Mouse (Mus musculus): ENCODE data around the gene Tex2. TPM values are rescaled to one million over a fixed set of nuclear protein-coding genes. Genes with fewer than 3 reads are reported as not detected.

The Tex2 gene
- polyA plus RNA-seq, 1 experiment: 9.2 TPM

- H3K4me1 ChIP-seq (ENCODE audit: control insufficient read depth, insufficient read depth, low read length): no peaks in the 10 kb centered on the region; the same call in 1 of the 2 replicates
- no peak overlapping the region for H3K27ac ChIP-seq (ENCODE audit: control insufficient read depth, insufficient read depth, low read depth, low read length, poor library complexity)
- H3K4me3 ChIP-seq (replicated peaks; ENCODE audit: control insufficient read depth, low read depth, low read length): peak overlapping the region; percentile 33
- WGBS: 4% methylated on average over 16 of the region's 16 CpGs
- TF ChIP-seq CTCF (IDR thresholded peaks at IDR 0.05; ENCODE audit: control insufficient read depth, insufficient read depth, low read length): no peak
- no peak for TF ChIP-seq POLR2A (IDR thresholded peaks at IDR 0.05; ENCODE audit: borderline replicate concordance, control insufficient read depth, low read depth, low read length)
Measured at GRCm38 (mm10) chr11:106486042-106486865, 127.0 kb downstream of the Tex2 start.

DNA sequence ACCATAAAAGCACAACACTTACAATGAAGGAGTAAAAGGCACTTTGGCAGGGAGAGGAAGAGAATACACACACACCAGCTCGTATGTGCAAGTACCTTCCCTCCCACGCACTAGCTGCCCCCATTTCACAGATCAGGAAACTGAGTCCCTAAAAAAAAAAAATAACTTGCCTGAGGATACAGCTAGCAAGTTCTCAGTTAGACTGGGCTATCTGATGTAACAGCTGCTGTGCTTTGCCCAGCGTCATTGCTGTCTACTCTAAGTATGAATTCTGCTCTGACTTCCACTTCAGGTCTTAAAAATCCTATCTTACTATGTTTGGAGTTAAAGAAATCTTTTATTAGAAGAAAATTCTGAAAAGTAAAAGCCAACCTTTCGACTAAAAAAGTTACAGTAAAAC lies 127.6 kb downstream of the Tex2 start:
- Histone ChIP-seq H3K4me1 (ENCODE audit: control insufficient read depth, insufficient read depth, low read length) (no peaks in the 10 kb centered on the region; the same call in 1 of the 2 replicates), H3K4me3 (replicated peaks; ENCODE audit: control insufficient read depth, low read depth, low read length) (no peak overlapping the region), H3K27ac (ENCODE audit: control insufficient read depth, insufficient read depth, low read depth, low read length, poor library complexity) (no peak overlapping the region)
- WGBS: 21% methylated on average over 4 of the region's 4 CpGs
- TF ChIP-seq POLR2A (IDR thresholded peaks at IDR 0.05; ENCODE audit: borderline replicate concordance, control insufficient read depth, low read depth, low read length) (no peak), CTCF (IDR thresholded peaks at IDR 0.05; ENCODE audit: control insufficient read depth, insufficient read depth, low read length) (no peak)

- H3K4me1 ChIP-seq (ENCODE audit: control insufficient read depth, insufficient read depth, low read length): peaks cover 2% of the 10 kb centered on the region; the same call in 1 of the 2 replicates
- 57% methylated on average over 4 of the region's 4 CpGs for WGBS
- no peak for TF ChIP-seq POLR2A (IDR thresholded peaks at IDR 0.05; ENCODE audit: borderline replicate concordance, control insufficient read depth, low read depth, low read length)
- no peak for TF ChIP-seq CTCF (IDR thresholded peaks at IDR 0.05; ENCODE audit: control insufficient read depth, insufficient read depth, low read length)
- no peak overlapping the region for H3K27ac ChIP-seq (ENCODE audit: control insufficient read depth, insufficient read depth, low read depth, low read length, poor library complexity)
- no peak overlapping the region for H3K4me3 ChIP-seq (replicated peaks; ENCODE audit: control insufficient read depth, low read depth, low read length)
Measured at GRCm38 (mm10) chr11:106484875-106485274, 128.3 kb downstream of the Tex2 start.

- no peak overlapping the region for H3K4me3 ChIP-seq (replicated peaks; ENCODE audit: control insufficient read depth, low read depth, low read length)
- no peak overlapping the region for H3K27ac ChIP-seq (ENCODE audit: control insufficient read depth, insufficient read depth, low read depth, low read length, poor library complexity)
- 34% methylated on average over 8 of the region's 8 CpGs for WGBS
- no peak for TF ChIP-seq POLR2A (IDR thresholded peaks at IDR 0.05; ENCODE audit: borderline replicate concordance, control insufficient read depth, low read depth, low read length)
- no peak for TF ChIP-seq CTCF (IDR thresholded peaks at IDR 0.05; ENCODE audit: control insufficient read depth, insufficient read depth, low read length)
- H3K4me1 ChIP-seq (ENCODE audit: control insufficient read depth, insufficient read depth, low read length): peaks cover 2% of the 10 kb centered on the region; the same call in 1 of the 2 replicates
Measured at GRCm38 (mm10) chr11:106482867-106483266, 130.4 kb downstream of the Tex2 start.

GRCm38 (mm10) chr11:106481651-106482050 lies 131.6 kb downstream of the Tex2 start:
- peaks cover 2% of the 10 kb centered on the region; the same call in 1 of the 2 replicates for H3K4me1 ChIP-seq (ENCODE audit: control insufficient read depth, insufficient read depth, low read length)
- WGBS: 14% methylated on average over 4 of the region's 4 CpGs
- no peak overlapping the region for H3K4me3 ChIP-seq (replicated peaks; ENCODE audit: control insufficient read depth, low read depth, low read length)
- no peak overlapping the region for H3K27ac ChIP-seq (ENCODE audit: control insufficient read depth, insufficient read depth, low read depth, low read length, poor library complexity)
- TF ChIP-seq POLR2A (IDR thresholded peaks at IDR 0.05; ENCODE audit: borderline replicate concordance, control insufficient read depth, low read depth, low read length) (no peak), CTCF (IDR thresholded peaks at IDR 0.05; ENCODE audit: control insufficient read depth, insufficient read depth, low read length) (no peak)

GRCm38 (mm10) chr11:106480530-106480885 lies 132.7 kb downstream of the Tex2 start:
- TF ChIP-seq POLR2A (IDR thresholded peaks at IDR 0.05; ENCODE audit: borderline replicate concordance, control insufficient read depth, low read depth, low read length) (no peak), CTCF (IDR thresholded peaks at IDR 0.05; ENCODE audit: control insufficient read depth, insufficient read depth, low read length) (no peak)
- 17% methylated on average over 3 of the region's 3 CpGs for WGBS
- Histone ChIP-seq H3K27ac (ENCODE audit: control insufficient read depth, insufficient read depth, low read depth, low read length, poor library complexity) (no peak overlapping the region), H3K4me1 (ENCODE audit: control insufficient read depth, insufficient read depth, low read length) (peaks cover 2% of the 10 kb centered on the region; the same call in 1 of the 2 replicates), H3K4me3 (replicated peaks; ENCODE audit: control insufficient read depth, low read depth, low read length) (no peak overlapping the region)

- Histone ChIP-seq H3K4me1 (ENCODE audit: control insufficient read depth, insufficient read depth, low read length) (peaks cover 2% of the 10 kb centered on the region; the same call in 1 of the 2 replicates), H3K4me3 (replicated peaks; ENCODE audit: control insufficient read depth, low read depth, low read length) (no peak overlapping the region), H3K27ac (ENCODE audit: control insufficient read depth, insufficient read depth, low read depth, low read length, poor library complexity) (peak overlapping the region; percentile 50)
- 36% methylated on average over 9 of the region's 9 CpGs for WGBS
- TF ChIP-seq POLR2A (IDR thresholded peaks at IDR 0.05; ENCODE audit: borderline replicate concordance, control insufficient read depth, low read depth, low read length): no peak
Measured at GRCm38 (mm10) chr11:106479619-106480529, 133.3 kb downstream of the Tex2 start.

DNA sequence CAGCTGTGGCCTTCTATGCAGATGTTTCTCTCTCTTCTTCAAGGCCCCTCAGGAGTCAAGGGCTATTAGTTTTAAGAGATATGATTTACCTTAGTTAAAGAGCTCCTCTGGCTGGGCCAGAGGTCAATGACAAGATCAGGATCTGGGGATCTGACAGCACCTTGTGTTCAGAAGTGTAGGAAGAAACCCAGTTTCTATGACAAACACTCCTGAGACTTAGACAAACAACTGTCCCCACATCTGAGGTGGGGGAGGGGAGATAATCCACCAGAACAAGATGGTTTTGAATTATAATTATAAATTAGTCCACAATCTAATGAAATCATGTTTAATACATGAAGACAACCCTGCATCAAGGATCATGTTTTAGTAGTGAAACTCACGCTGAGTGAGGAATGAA lies 134.5 kb downstream of the Tex2 start:
- TF ChIP-seq POLR2A (IDR thresholded peaks at IDR 0.05; ENCODE audit: borderline replicate concordance, control insufficient read depth, low read depth, low read length): no peak
- no peak for TF ChIP-seq CTCF (IDR thresholded peaks at IDR 0.05; ENCODE audit: control insufficient read depth, insufficient read depth, low read length)
- WGBS: 59% methylated on average over 1 of the region's 1 CpGs
- Histone ChIP-seq H3K4me1 (ENCODE audit: control insufficient read depth, insufficient read depth, low read length) (peaks cover 2% of the 10 kb centered on the region; the same call in 1 of the 2 replicates), H3K4me3 (replicated peaks; ENCODE audit: control insufficient read depth, low read depth, low read length) (no peak overlapping the region), H3K27ac (ENCODE audit: control insufficient read depth, insufficient read depth, low read depth, low read length, poor library complexity) (no peak overlapping the region)

Measured in bone marrow, adult 2 months (tissue).